Mouse (Mus musculus): ENCODE data around the gene Sap25. TPM values are rescaled to one million over a fixed set of nuclear protein-coding genes. Genes with fewer than 3 reads are reported as not detected.
A peak's percentile ranks its signal among the peaks of the same experiment; 100 is the strongest.
"Not testable (repeated sequence)": the region's sequence is repeated elsewhere in the genome, so short reads cannot be mapped to it uniquely, and the experiment has no call there.

Sap25 gene
- 1 to 10 TPM; 2.1 to 4.0 TPM for total RNA-seq (2021)
- long read RNA-seq, experiment 1, partial matches to known transcripts, result 0 of 3 reads
- long read RNA-seq, experiment 1, other reads (novel, unspliced or antisense), result 0 of 3 reads
- long read RNA-seq, experiment 2, partial matches to known transcripts, result 0 of 4 reads
- long read RNA-seq, experiment 2, other reads (novel, unspliced or antisense), result 0 of 4 reads

DNA sequence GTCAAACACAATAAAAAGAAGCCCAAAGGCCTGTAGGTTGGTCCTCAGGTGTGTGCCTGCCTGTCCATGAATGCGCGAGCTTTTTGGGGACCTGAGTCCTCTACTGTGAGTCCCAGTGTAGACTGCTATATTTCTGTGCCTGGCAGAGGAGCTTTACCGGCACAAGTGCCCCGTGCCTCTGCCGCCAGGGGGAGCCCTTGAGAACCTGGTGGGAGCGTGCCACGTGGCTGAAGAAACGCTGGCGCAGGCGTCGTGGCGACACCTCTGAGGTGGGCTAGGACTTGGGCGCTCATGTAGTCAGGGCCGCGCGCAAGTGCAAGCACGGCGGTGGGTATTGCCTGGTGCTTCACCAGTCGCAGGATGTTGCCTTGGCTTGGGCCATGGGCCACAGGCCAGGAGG, at the start of gene Sap25:
TSS of gene Sap25 (plus strand) at position 281 of the 400 bp plus-strand sequence.
- DNase-seq, result peak; percentile 49

DNA sequence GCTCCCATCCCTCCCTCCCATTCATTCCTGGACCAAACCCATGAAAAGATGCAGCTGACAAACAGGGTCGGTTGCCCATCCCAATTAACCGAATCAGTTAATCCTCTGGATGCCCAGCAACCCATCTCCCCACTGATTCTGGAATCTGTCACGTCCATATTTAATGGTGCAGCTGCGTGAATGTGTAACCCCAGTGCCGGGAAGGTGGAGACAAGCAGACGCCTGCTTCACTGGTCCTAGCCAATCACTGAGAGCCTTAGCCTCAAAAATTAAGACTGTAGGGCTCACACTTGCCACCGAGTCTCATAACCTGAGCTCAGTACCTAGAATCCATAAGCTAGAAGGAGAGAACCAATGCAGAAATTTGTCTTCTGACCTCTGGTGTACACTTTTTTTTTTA, 45.2 kb upstream of the Sap25 start:
- no peak for DNase-seq

DNA sequence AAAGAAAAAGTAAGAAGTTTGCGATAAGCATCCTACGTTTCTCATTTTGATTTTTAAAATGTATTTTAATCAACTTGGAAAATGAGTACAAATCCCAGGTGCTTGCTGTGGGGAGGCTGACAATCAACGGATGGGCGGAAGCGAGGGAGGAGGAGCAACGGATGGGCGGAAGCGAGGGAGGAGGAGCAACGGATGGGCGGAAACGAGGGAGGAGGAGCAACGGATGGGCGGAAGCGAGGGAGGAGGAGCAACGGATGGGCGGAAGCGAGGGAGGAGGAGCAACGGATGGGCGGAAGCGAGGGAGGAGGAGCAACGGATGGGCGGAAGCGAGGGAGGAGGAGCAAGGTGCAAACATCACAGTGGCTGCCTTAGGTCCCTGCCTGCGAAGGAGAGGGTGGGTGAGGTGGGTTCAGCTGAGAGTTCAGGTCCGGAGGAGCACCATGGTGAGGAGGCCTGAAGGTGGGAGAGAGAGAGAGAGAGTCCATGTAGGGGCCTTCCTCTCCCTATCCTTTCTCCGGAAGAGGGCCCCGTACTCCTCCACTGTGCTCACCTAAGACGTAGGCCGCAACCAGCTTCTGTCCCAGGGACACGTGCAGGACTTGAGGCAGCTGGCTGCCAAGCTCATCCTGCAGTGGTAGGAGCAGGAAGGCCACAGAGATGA, 44.4 kb upstream of the Sap25 start:
- DNase-seq, result no peak

DNA sequence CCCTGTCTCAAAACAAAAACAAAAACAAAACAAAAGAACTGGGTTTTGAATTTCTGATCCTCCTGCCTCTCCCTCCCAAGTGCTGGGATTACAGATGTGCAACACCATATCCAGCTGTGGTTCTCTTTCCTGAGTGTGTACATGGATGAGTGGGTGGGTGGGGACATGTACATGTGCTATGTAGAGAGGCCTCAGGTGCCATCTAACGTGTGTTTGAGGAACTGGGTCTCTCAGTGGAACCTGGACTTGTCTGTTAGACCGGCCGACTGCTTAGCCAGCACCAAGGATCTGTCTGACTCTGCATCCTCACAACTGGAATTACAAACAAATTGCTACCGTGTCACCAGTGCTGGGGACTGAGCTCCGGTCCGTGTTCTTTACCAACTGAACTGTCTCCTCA, 43.5 kb upstream of the Sap25 start:
- DNase-seq, result no peak

DNA sequence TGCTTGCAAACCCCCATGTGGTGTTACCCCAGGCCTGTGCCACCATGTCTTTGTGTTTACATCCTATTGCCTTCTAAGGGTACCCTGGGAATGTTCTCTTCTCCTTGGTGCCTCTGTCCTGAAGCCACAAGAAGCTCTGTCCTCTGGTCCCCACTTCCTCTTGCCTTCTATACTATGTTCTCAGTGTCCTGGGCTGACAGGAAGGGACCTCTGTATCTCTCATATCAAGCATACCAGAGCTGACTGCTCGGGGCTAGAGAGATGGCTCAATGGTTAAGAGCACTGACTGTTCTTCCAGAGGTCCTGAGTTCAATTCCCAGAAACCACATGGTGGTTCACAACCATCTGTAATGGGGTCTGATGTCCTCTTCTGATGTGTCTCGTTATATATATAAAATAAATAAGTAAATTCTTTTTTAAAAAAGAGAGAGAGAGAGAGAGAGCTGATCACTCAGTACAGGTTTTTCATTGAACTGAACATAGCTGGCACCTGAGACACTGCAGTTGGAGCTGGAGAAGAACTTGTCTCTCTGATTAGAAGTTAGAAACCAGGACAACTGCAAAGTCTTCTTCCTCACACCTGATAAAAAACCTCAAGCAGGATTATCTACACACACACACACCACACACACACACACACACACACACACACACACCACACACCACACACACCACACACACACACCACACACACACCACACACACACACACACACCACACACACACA, 42.9 kb upstream of the Sap25 start:
- no peak for DNase-seq

DNA sequence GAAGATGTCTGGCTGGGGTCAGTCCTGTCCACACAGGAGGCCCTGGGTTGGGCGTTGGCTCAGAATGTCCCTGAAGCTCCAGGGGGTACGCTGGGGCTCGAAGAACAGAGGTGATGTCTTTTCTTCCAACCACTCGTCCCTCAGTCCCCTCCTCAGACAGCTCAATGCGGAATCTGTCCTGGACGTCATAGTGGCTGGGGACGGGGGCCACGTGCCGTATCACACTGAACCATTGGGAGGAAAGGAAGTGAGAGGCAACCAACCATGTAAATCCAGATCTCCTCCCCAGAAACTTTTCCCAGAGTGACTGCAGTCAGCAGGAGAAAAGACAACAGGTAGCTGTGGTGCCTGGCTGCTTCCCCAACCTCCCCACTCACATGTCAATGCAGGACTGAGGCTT, 41.5 kb upstream of the Sap25 start:
- DNase-seq, result no peak

DNA sequence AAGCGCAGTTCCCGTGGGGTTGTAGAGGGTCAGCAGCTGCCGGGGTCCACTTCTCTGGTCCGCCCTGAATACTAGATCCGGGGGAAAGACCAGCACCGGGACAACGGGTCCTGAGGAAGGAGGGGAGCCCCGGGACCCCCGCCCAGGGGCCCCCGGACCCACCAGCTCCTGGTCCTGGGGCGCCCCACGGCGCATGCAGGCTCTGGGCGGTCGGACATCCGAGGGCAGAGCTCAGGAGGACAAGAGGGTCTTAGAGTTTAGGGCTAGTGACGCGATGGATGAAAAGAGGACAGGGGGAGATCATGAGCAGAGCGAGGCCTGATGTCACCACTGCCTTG, 40.9 kb upstream of the Sap25 start:
- DNase-seq, result no peak

DNA sequence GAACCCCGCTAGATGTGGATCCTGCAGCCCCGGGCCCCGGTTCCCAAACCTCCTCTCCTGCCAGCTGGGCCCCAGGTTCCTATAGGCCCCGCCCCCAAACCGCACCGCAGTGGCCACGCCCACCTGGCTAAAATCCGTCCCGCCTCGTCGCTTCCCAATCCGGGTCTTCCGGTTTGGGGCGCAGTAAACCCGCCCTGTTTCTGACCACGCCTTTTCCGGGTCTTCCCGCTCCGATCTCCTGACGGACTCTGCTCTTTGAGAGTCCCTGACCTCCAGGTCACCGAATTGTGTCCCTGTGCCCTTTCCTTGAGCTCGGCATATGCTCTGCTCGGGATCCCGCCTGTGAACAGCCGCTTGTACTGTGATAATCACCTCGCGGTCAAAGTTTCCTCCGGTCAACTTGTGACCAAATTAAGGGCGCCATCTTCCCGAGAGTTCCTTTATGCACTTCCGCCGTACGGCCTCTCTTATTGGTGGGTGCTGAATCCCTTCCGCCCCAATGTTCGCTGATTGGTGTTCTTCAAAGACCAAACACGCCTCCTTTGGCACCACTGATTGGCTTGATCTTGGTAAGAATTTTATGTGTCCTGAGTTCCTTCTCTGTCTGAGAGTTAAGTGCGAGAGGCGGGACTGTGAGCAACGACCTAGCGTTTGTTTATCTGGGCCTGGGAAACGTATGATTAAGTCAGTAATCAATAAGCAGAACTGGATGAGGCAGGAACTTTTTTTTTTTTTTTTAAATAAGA, 40.3 kb upstream of the Sap25 start, which contains the start of gene Mospd3:
TSS of gene Mospd3 (minus strand) at position 440 of the 746 bp plus-strand sequence.
- peak; percentile 96 for DNase-seq

DNA sequence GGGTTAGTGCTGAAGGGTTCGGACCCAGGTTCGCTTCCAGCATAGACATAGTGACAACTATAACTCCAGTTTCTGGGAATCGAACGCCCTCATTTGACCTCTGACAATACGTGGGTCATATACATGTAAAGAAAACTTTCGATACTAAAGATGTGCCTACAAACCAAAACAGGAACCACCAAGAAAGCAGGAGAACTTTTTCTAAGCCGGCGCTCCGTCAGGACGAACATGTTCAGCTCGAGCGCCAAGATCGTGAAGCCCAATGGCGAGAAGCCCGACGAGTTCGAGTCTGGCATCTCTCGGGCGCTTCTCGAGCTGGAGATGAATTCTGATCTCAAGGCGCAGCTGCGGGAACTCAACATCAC, 39.8 kb upstream of the Sap25 start:
- peak; percentile 59 for DNase-seq

DNA sequence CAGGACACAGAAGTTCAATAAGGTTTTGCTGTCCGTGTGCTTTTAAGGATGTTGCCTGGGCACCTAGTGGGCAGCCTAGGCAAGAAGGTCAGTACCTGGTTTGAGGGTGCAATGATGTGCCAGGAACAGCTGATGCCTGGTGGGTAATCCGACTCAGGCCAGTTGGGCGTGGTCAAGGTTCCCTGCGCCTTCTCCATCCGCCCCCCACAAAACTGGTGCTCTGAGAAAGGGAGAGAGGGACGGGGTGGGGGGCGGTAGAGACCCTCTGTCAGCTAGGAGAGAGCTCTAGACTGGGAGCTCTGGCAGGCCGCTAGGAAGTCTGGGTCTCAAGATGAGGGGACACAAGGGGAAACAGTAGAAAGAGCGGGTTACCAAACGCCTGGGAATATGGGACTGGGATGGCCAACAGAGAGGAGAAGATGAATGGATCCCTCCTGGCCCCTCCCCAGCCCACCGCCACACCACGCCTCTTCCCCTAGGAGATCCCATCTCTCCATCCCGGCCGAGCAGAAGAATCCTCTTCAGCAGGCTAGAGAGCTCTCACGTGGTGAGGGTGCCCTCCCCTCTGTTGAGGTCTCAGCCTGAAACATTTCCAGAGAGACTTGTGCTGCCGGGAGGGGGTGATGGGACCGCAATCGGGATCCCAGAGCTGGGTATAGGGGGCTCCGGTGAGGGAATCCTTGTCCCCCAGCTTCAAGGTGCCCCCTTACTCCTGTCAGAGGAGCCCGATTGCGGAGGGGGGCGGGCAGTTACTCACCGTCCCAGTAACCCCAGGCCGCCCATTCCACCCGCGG, 33.1 kb upstream of the Sap25 start:
- no peak for DNase-seq

DNA sequence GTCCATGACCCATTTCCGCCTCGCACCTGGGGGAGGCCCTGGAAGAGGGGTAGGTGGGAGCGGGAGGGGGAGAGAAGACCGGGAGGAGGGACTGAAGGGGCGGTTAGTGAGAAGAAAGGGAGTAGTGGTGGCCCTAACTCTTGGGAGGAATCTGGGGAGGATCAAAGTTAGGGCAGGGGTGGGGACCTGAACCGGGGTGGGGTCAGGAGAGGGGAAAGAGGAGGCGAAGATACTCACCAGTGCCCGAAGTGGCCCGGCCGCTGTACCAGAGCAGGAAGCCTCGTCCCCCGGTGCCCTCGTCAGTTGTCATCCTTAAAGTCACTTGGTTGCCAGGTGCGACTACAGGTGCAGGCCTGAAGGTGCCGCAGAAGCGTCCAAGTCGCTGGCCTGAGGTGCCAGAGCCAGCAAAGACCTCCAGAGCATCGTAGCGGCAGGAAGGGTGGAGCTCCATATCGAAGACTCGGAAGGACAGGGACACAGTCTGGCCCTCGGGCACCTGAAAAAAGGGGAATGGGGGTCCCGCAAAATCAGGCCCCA, 32.4 kb upstream of the Sap25 start:
- no peak for DNase-seq

DNA sequence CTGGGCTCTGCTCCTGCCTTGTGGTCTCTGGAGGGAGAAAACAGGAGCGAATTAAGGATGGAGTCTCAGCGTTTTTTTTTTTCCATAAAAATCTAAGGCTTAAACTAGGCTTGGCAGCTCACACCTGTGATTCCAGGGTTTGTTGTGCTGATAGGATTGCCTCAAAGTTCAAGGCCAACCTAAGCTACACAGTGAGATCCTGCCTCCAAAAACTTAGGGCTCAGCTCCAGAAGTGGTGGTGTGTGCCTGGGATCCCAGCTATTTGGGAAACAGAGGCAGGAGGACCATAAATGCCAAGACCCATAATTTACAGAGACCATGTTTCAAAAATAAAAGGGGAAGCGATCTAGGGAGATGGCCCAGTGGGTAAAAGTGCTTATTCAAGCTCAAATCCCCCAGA, 31.8 kb upstream of the Sap25 start:
- no peak for DNase-seq

DNA sequence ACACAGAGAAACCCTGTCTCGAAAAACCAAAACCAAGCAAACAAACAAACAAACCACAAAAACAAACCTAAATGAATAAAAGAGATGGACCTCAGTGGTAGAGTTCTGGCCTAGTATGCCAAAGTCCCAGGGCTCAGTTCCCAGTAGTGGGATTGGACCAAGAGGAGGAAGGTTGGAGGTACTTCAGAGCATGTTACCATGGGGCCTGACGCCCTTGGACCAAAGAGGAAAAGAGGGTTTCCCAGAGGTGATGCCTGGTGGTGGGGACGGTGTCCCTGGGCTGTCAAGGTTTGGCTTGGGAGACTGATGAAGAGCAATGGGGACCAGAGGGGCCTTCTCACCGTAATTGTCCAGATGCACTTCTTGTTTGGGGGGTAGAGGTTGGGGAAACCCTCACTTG, 31.1 kb upstream of the Sap25 start:
- no peak for DNase-seq

DNA sequence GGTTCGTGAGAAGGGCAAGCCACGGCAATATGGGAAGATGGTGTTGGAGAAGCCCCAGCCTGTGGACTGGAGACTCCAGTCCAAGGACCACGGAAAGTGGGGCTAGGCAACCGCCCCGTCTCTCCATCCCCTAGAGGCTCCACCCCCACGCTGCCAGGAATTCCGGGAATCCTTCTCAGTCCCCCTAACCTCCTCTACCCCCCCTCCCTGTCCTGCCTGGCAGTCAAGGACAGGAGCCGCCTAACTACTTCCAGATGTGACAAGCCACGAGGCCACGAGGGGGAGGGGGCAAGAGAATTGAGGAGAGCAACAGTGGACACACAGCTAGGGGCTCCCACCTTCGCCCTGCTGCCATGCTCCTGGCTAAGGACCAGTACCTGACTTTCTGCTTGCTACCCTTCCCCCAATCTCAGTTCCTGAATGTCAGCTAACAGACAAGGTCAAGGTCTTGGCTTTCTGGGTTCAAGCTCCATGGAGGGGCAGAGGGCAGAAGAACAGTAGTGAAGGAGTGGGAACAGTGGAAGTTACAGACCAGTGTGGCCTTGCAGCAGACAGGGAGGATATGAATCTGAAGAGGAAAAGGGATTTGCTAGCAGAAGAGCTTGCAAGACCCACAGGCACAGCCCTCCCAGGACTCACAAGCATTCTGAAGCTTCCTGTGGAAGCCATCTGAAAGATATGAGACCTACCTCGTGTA, 30.4 kb upstream of the Sap25 start:
- DNase-seq, result peak; percentile 76

DNA sequence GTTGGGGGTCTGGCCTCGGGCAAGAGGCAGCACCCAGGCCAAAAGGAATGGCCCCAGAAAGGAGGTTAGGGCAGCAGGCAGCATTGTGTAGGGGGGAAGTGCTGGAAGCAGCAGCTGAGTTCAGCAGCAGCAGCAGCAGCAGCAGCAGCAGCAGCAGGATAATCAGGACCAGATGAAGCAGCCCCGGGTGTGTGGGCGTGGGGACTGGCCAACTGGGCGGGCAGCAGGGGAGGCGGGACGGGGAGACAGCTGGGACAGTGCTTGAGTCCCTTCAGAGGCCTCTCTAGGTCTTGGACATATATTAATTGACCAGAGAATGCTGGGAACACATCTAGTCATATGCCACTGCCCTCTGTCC, 29.9 kb upstream of the Sap25 start:
- DNase-seq, result peak; percentile 76

DNA sequence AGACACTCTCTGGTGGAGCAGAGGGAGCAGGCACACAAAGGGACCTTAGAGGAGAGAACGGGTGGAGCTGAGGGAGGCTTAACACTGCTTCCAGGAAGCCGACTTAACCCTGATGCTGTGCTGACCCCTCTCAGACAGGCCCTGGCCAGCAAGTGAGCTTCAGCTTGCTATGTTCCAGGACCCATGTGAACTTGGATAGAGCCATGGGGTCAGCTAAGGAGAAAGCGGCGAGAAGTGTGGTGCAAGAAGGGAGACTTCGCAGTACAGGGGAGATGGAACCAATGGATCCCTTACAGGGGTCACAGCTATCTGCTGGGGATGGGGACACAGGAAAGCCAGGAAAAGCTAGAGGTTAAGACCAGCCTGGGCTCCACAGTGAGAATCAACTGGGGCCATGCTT, 28.1 kb upstream of the Sap25 start:
- DNase-seq, result no peak

DNA sequence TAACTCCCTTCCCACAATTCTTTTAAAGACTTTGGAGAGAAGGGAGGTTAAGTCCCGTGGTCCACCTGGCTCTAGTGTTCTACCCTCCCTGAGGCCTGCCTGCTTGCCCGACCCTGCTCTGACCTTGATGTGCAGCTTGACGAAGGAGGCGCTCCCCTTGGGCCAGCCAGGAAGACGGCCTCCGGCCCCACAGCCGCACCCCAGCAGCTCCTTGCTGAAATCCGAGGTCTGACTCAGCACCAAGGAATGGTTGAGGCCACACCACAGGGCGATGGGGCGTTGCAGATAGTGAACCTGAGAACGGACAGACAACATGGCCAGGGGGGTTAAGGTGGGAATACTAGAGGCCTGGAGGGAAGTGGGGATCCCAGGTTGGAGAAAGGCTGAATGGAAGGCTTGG, 27.6 kb upstream of the Sap25 start, which contains the start of gene Pcolce:
TSS of gene Pcolce (minus strand) at position 235 of the 400 bp plus-strand sequence.
- peak; percentile 42 for DNase-seq

DNA sequence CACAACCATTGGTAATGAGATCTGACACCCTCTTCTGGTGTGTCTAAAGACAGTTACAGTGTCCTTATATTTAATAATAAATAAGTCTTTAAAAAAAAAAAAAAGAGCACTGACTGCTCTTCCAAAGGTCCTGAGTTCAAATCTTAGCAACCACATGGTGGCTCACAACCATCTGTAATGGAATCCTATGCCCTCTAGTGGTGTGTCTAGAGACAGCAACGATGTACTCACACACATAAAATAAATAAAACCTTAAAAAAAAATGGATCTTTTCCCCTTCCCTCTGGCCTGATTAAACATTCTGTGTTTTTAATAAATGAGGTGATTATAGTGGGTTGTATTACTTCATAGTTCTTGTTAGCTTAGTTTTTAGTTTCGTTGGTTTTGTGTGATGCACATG, 26.2 kb upstream of the Sap25 start:
- not testable (repeated sequence) for DNase-seq

DNA sequence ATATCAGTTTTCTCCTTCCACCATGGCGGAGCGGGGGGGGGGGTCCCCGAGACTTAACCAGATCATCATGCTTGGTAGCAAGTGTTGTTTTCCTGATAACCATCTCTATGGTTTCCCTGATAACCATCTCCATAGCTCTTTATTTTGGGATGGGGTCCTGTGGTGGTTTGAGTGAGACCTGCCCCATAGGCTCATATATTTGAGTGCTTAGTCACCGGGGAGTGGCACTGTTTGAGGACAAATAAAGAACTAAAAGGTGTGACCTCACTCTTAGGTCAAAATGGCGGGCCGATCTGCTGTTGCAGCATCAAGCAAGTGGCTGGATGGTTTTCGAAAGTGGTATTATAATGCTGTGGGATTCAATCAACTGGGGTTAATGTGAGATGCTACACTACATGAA, 25.8 kb upstream of the Sap25 start:
- no peak for DNase-seq

DNA sequence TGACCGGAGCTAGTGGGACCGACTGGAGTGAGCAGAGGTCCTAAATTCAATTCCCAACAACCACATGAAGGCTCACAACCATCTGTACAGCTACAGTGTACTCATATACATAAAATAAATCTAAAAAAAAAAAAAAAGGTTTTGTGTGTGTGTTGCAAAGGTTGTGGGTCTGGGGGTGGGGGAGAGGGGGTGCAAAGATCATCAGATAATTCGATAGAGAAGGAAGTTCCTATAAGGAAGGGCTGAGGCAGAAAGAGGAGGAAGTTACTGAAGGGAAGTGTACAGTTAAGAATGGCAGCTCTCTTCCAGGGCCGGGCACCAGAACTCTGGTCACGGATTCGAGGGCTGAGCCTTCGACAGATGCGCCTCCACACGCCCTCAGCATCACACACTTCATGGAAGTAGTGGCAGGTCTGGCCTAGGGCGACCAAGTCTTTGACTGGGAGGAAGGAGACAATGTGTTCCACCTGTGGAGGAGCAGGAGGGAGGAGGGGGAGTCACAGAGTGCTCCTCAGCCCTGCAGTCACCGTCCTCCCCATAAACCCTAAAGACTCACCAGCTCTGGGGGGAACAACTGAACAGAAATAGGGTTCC, 17.1 kb upstream of the Sap25 start:
- DNase-seq, result no peak

DNA sequence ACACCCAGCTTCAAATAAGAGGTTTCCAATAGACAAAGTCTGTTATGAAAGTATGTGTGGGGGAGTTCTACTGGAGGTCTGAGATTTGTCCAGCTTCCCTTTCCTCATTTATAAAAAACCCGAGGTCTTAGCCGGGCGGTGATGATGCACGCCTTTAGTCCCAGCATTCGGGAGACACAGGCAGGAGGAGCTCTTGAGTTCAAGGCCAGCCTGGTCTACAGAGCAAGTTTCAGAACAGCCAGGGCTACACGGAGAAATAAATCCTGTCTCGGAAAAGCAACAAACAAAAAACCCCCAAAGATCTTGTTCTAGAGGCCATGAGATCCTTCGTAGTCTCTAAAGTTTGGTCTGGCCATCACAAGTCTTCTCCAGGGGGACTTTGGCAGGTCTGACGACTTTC, 13.1 kb upstream of the Sap25 start:
- no peak for DNase-seq
